Mouse (Mus musculus) hindbrain, embryonic 15.5 days (tissue): Measurements from ENCODE around the gene Fbxo42. TPM values are rescaled to one million over a fixed set of nuclear protein-coding genes. Genes with fewer than 3 reads are reported as not detected.

Source experiments
- ATAC-seq: fragments of 200-750 bp; cut with Nextera tagmentation; 2 replicates; pipeline ENCODE4 v1.8.0; 2017; ENCODE audit warnings: low read depth, moderate number of reproducible peaks, moderate TSS enrichment; ENCODE audit not compliant: low FRiP score
- H3K27ac ChIP-seq: fragments of 300-500 bp; sonication (generic); replicated peaks from 2 replicates; pipeline ENCODE4 v1.5.1; 2015; ENCODE audit warnings: mild to moderate bottlenecking, inconsistent platforms
- H3K27me3 ChIP-seq: fragments of 300-500 bp; sonication (generic); 2 replicates; pipeline ENCODE4 v1.6.1; 2015; ENCODE audit warnings: control low read depth, inconsistent platforms
- H3K36me3 ChIP-seq: fragments of 300-500 bp; sonication (generic); 2 replicates; pipeline ENCODE4 v1.6.1; 2015; ENCODE audit warnings: control low read depth, inconsistent platforms
- H3K4me1 ChIP-seq: fragments of 300-500 bp; sonication (generic); replicated peaks from 2 replicates; pipeline ENCODE4 v1.6.1; 2015; ENCODE audit warnings: control low read depth, inconsistent platforms
- H3K4me2 ChIP-seq: fragments of 300-500 bp; sonication (generic); 2 replicates; pipeline ENCODE4 v1.6.1; 2015; ENCODE audit warnings: moderate library complexity, mild to moderate bottlenecking, inconsistent platforms
- H3K4me3 ChIP-seq: fragments of 300-500 bp; sonication (generic); 2 replicates; pipeline ENCODE4 v1.5.1; 2015; ENCODE audit warnings: mild to moderate bottlenecking, inconsistent platforms
- H3K9ac ChIP-seq: fragments of 300-500 bp; sonication (generic); 2 replicates; pipeline ENCODE4 v1.6.1; 2015; ENCODE audit warnings: inconsistent platforms
- H3K9me3 ChIP-seq: fragments of 300-500 bp; sonication (generic); 2 replicates; pipeline ENCODE4 v1.6.1; 2016; ENCODE audit warnings: control low read depth, inconsistent platforms
- WGBS: fragments of 180-500 bp; shearing (Covaris S2); methylation state at CpG from one replicate; pipeline ENCODE4 v1.1.7; 2015; 5-methylcytosine and 5-hydroxymethylcytosine counted together
- polyA plus RNA-seq: library from polyadenylated mRNA; unstranded; fragments of >200 nt; fragmentation: Nextera tagmentation; extraction: Ambion mirVana; gene quantifications from 2 replicates; pipeline ENCODE4 v1.2.1, GENCODE M21; 2015

Fbxo42 gene
- 23.7 and 25.2 TPM in 2 replicates for polyA plus RNA-seq

DNA sequence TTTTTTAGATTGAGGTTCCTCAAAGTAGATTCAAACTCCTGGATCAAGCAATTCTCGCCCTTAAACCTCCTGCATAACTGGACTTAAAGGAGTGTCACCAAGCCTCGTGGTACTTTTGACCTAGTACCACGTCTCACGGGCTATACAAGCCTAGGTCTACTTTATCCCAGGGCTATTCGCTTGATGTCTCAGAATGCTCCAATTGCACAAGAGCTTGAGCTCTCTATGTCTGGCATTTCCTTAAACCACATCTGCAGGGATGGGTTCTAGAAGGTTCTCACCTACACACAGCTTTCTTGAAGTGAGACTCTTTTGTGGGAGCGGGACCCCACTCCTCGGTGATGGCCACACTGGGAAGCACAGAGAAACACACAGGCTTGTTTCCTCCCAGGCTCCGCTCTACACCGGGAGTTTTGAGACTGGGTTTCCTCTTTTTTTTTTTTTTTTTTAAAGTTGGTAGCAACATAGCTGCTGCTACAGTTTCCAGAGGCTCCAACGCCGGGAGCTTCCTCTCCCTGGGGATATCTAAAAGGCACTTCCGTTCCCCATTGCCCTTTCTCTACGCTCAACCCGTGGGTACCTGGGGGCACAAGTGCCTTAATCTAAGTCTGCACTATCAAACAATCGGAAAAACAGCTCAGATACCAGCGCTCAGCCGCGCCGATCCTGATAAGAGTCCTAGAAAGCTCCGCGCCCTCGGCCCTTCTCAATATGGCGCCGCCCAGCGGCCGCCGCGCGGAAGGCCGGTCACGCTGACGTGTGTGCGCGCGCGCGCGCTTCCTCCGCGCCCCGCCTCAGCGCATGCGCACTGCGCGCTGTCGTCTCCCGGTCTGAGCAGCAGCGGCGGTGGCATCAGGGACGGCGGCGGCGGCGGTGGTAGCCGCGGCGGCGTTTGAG lies at the start of gene Fbxo42:
Gene Fbxo42 (plus strand): TSS at position 802 of the 897 bp plus-strand sequence.
- Histone ChIP-seq H3K27ac (peak within 1 kb of the TSS; percentile 86), H3K36me3 (no peaks in the 10 kb centered on the region), H3K27me3 (no peaks in the 10 kb centered on the region), H3K9ac (peak within 1 kb of the TSS; percentile 96), H3K9me3 (no peaks in the 10 kb centered on the region), H3K4me1 (peaks cover 29% of the 10 kb centered on the region), H3K4me2 (peak within 1 kb of the TSS; percentile 69), H3K4me3 (peak within 1 kb of the TSS; percentile 80)
- WGBS: 11% methylated on average over 44 of the region's 58 CpGs
- ATAC-seq: peak; percentile 83

- 85% methylated on average over 4 of the region's 4 CpGs for WGBS
- no peak overlapping the region for H3K27ac ChIP-seq
- no peak for ATAC-seq
- H3K36me3 ChIP-seq: no peaks in the 10 kb centered on the region
- no peaks in the 10 kb centered on the region for H3K27me3 ChIP-seq
- H3K9me3 ChIP-seq: no peaks in the 10 kb centered on the region
- no peak overlapping the region for H3K4me3 ChIP-seq
- H3K4me2 ChIP-seq: no peak overlapping the region
- H3K9ac ChIP-seq: no peak overlapping the region
- H3K4me1 ChIP-seq: 0 out of 2 replicates have a peak, but pooled peaks cover 2% of the 10 kb centered on the region
Measured at GRCm38 (mm10) chr4:141098935-141099334, 48.8 kb upstream of the Fbxo42 start.

- Histone ChIP-seq H3K4me2 (no peak overlapping the region), H3K27me3 (no peaks in the 10 kb centered on the region), H3K9ac (no peak overlapping the region), H3K4me3 (no peak overlapping the region), H3K36me3 (no peaks in the 10 kb centered on the region), H3K27ac (no peak overlapping the region), H3K4me1 (0 out of 2 replicates have a peak, but pooled peaks cover 2% of the 10 kb centered on the region), H3K9me3 (no peaks in the 10 kb centered on the region)
- WGBS: 84% methylated on average over 5 of the region's 5 CpGs
- ATAC-seq: no peak
Measured at GRCm38 (mm10) chr4:141099956-141100355, 47.8 kb upstream of the Fbxo42 start.

- H3K27ac ChIP-seq: no peak overlapping the region
- no peak overlapping the region for H3K4me2 ChIP-seq
- H3K9ac ChIP-seq: no peak overlapping the region
- H3K4me1 ChIP-seq: 0 out of 2 replicates have a peak, but pooled peaks cover 2% of the 10 kb centered on the region
- ATAC-seq: no peak
- no peaks in the 10 kb centered on the region for H3K9me3 ChIP-seq
- no peaks in the 10 kb centered on the region for H3K27me3 ChIP-seq
- no peak overlapping the region for H3K4me3 ChIP-seq
- no peaks in the 10 kb centered on the region for H3K36me3 ChIP-seq
- 97% methylated on average over 9 of the region's 9 CpGs for WGBS
Measured at GRCm38 (mm10) chr4:141101291-141101690, 46.4 kb upstream of the Fbxo42 start.

DNA sequence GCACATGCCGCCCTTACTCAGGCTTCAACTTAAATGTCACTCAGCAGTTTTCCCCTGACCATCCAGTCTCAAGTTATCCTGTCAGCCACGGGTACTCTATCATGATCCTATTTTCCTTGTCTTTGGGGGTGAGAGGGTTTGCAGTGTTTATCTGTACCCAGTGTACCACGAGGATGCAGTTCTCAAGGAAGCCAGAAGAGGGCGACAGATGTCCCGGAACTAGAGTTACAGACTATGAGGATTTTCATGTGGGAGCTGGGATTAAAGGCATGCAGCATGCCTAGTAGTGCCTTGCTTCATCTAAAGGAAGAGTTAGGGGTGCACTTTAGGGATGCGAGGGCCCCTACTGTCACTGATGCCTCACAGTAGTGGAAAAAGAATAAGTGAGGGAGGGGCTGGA lies 45.9 kb upstream of the Fbxo42 start:
- ATAC-seq: no peak

GRCm38 (mm10) chr4:141106526-141107183 lies 41.1 kb upstream of the Fbxo42 start:
- Histone ChIP-seq H3K27me3 (no peaks in the 10 kb centered on the region), H3K4me3 (no peak overlapping the region), H3K4me2 (no peak overlapping the region), H3K9ac (no peak overlapping the region), H3K36me3 (0 out of 2 replicates have a peak, but pooled peaks cover 7% of the 10 kb centered on the region), H3K9me3 (no peaks in the 10 kb centered on the region; the same call in 1 of the 2 replicates), H3K27ac (no peak overlapping the region), H3K4me1 (no peaks in the 10 kb centered on the region)
- ATAC-seq: no peak
- 75% methylated on average over 16 of the region's 16 CpGs for WGBS

More for the DNA sequence above, 45.9 kb upstream of the Fbxo42 start:
- 65% methylated on average over 6 of the region's 6 CpGs for WGBS
- Histone ChIP-seq H3K36me3 (no peaks in the 10 kb centered on the region), H3K4me2 (no peak overlapping the region), H3K27ac (no peak overlapping the region), H3K9me3 (no peaks in the 10 kb centered on the region), H3K9ac (no peak overlapping the region), H3K27me3 (no peaks in the 10 kb centered on the region), H3K4me3 (no peak overlapping the region), H3K4me1 (0 out of 2 replicates have a peak, but pooled peaks cover under 1% of the 10 kb centered on the region)

DNA sequence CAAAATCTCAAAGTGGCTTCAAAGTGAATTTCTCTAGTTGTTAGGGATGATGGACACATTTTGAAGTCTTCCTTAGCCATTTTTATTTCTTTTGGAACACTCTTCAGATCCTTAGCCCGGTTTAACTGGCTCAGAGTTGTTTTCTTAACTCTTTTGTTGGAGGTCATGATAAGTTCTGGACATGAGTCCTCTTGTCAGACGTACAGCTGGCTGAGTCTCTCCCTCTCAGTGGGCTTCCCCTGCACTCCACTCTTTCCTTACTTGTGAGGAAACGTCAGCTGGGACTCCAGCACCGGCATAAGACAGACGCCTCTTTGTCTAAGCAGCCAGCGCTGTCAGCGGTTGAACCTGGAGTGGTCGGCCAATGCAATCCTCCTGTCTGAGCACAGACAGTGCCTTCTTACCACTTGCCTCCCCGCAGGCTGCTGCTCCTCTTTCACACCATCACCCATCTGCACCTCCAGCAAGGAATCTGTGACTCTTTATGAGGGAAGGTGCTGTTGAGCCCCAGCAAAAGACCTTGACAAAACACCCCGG lies 39.4 kb upstream of the Fbxo42 start:
- H3K4me1 ChIP-seq: no peaks in the 10 kb centered on the region
- no peak overlapping the region for H3K9ac ChIP-seq
- H3K4me2 ChIP-seq: no peak overlapping the region
- no peak overlapping the region; the same call in 1 of the 2 replicates for H3K27ac ChIP-seq
- 46% methylated on average over 10 of the region's 10 CpGs for WGBS
- no peak for ATAC-seq
- 0 out of 2 replicates have a peak, but pooled peaks cover 7% of the 10 kb centered on the region for H3K36me3 ChIP-seq
- H3K4me3 ChIP-seq: no peak overlapping the region
- H3K9me3 ChIP-seq: no peaks in the 10 kb centered on the region; the same call in 1 of the 2 replicates
- H3K27me3 ChIP-seq: no peaks in the 10 kb centered on the region

DNA sequence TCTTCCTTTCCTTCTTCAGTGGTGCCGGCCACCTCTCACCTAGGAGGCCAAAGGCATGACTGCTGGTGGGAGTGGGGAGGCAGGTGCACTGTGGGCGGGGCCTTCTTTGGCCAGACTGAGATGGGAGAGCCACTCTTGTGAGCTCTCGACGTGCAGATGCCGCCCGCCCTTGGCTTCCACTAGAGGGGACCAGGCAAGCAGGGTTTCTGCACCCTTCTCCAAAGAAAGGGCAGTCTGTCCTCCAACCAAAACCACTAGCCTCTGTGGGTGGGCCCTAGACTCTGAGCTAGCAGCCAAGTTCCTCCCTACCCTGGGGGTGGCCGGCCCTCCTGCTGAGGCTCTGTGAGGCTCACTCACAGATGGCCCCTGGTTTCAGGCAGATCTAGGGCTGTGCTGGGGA lies 33.9 kb upstream of the Fbxo42 start:
- ATAC-seq: no peak
- no peak overlapping the region for H3K4me2 ChIP-seq
- 80% methylated on average over 7 of the region's 7 CpGs for WGBS
- H3K9ac ChIP-seq: no peak overlapping the region
- no peaks in the 10 kb centered on the region; the same call in 1 of the 2 replicates for H3K9me3 ChIP-seq
- H3K36me3 ChIP-seq: peaks cover 29% of the 10 kb centered on the region; the same call in 1 of the 2 replicates
- no peak overlapping the region for H3K4me3 ChIP-seq
- H3K27me3 ChIP-seq: no peaks in the 10 kb centered on the region
- peak overlapping the region; percentile 35 for H3K27ac ChIP-seq
- H3K4me1 ChIP-seq: peaks cover 8% of the 10 kb centered on the region

DNA sequence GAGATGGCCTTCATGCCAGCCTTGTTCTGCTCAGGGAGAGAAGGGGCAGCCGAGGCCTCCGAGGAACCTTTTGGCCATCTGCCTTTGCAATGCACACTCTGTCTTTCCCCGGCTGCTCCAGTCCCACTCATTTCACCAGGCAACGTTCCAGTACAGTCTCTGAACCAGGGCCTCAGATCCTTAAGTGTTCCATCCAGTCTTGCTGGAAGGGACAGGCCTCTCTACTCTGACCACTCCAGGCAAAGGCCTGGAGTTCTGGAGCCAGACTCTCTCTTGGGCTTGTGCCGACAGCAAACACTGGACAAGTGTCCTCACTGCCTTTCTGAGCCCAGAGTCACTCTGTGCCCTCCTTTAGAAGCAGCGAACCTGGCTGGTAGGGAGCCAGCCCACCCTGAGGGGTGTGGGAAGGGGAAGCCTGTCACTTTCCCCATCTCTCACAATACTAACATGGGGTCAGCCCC lies 33.2 kb upstream of the Fbxo42 start:
- H3K9me3 ChIP-seq: no peaks in the 10 kb centered on the region; the same call in 1 of the 2 replicates
- no peaks in the 10 kb centered on the region for H3K27me3 ChIP-seq
- H3K4me3 ChIP-seq: no peak overlapping the region
- no peak overlapping the region for H3K9ac ChIP-seq
- no peak overlapping the region for H3K4me2 ChIP-seq
- WGBS: 78% methylated on average over 6 of the region's 6 CpGs
- H3K36me3 ChIP-seq: peaks cover 29% of the 10 kb centered on the region; the same call in 1 of the 2 replicates
- ATAC-seq: peak; percentile 57; the same call in 1 of the 2 replicates
- peaks cover 16% of the 10 kb centered on the region for H3K4me1 ChIP-seq
- H3K27ac ChIP-seq: peak overlapping the region; percentile 35

DNA sequence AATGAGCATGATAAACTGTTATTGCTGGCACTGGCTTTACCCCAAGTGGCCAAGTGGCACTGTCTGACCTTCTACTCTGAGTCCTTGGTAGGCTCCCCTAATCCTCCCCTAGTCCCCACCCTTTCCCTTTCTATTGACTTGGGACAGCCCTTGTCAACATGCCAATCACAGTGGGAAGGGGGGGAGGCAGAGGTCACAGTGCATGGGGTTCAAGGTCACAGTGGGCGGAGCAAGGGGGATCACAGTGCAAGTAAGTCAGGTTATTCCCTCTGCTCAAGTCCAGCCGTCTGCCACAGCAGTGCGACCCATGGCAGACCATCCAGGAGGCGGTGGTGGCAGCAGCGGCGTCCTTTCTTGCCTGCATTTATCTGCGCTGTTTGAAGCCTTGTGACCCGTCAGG lies 32.3 kb upstream of the Fbxo42 start:
- Histone ChIP-seq H3K4me2 (no peak overlapping the region), H3K4me3 (no peak overlapping the region), H3K27ac (no peak overlapping the region), H3K36me3 (peaks cover 27% of the 10 kb centered on the region; the same call in 1 of the 2 replicates), H3K9me3 (no peaks in the 10 kb centered on the region), H3K27me3 (no peaks in the 10 kb centered on the region), H3K9ac (no peak overlapping the region), H3K4me1 (peaks cover 23% of the 10 kb centered on the region)
- WGBS: 77% methylated on average over 8 of the region's 8 CpGs
- no peak for ATAC-seq

DNA sequence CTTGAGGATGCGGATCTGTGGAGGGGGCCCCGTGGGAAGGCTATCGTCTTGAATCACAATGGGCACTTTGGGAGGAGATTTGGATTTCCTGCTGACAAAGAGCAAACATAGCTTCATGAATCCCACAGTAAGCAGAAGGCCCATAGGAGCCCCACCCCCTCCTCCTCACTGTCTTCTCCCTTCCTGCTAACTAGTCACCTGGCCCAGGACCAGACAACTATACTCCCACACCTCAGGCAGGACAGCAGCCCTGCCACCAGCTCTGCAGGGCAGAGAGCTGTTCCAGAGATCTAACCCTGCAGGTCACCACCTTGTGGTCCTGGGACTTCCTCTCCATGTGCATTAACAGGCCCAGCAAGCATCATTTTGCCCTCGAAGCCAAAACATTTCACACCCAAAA lies 29.0 kb upstream of the Fbxo42 start:
- no peak overlapping the region for H3K9ac ChIP-seq
- H3K27ac ChIP-seq: no peak overlapping the region; the same call in 1 of the 2 replicates
- H3K4me1 ChIP-seq: peaks cover 40% of the 10 kb centered on the region
- 64% methylated on average over 4 of the region's 4 CpGs for WGBS
- H3K36me3 ChIP-seq: peaks cover 23% of the 10 kb centered on the region; the same call in 1 of the 2 replicates
- H3K9me3 ChIP-seq: no peaks in the 10 kb centered on the region
- ATAC-seq: no peak
- H3K4me3 ChIP-seq: no peak overlapping the region
- no peaks in the 10 kb centered on the region for H3K27me3 ChIP-seq
- H3K4me2 ChIP-seq: no peak overlapping the region
